Mouse (Mus musculus) embryonic facial prominence, embryonic 11.5 days (tissue): Measurements from ENCODE around the gene Magoh. TPM values are rescaled to one million over a fixed set of nuclear protein-coding genes. Genes with fewer than 3 reads are reported as not detected.

Experiments
- ATAC-seq: fragments of 200-750 bp; cut with Nextera tagmentation; replicated peaks from 2 replicates; pipeline ENCODE4 v1.8.0; 2017; ENCODE audit warnings: low read depth; ENCODE audit not compliant: insufficient number of reproducible peaks, low FRiP score, low TSS enrichment
- DNase-seq: peaks from one replicate; pipeline ENCODE4 v3.0.0-alpha.2; 2015; ENCODE audit warnings: low spot score
- H3K27ac ChIP-seq: fragments of 300-500 bp; sonication (generic); replicated peaks from 2 replicates; pipeline ENCODE4 v1.5.1; 2014; ENCODE audit warnings: mild to moderate bottlenecking, low read depth, low read length, control low read depth
- H3K27me3 ChIP-seq: fragments of 300-500 bp; sonication (generic); 2 replicates; pipeline ENCODE4 v1.6.1; 2014; ENCODE audit warnings: mild to moderate bottlenecking, low read length, moderate library complexity, mixed read lengths; ENCODE audit not compliant: control insufficient read depth, insufficient read depth
- H3K36me3 ChIP-seq: fragments of 300-500 bp; sonication (generic); replicated peaks from 2 replicates; pipeline ENCODE4 v1.6.1; 2014; ENCODE audit warnings: low read depth, mild to moderate bottlenecking, low read length, moderate library complexity, mixed read lengths; ENCODE audit not compliant: control insufficient read depth, insufficient read depth
- H3K4me1 ChIP-seq: fragments of 300-500 bp; sonication (generic); 2 replicates; pipeline ENCODE4 v1.6.1; 2014; ENCODE audit warnings: low read length, mixed read lengths; ENCODE audit not compliant: control insufficient read depth, insufficient read depth
- H3K4me2 ChIP-seq: fragments of 300-500 bp; sonication (generic); 2 replicates; pipeline ENCODE4 v1.6.1; 2014; ENCODE audit warnings: low read depth, mild to moderate bottlenecking, control low read depth, low read length, moderate library complexity
- H3K4me3 ChIP-seq: fragments of 300-500 bp; sonication (generic); 2 replicates; pipeline ENCODE4 v1.5.1; 2014; ENCODE audit warnings: low read depth, low read length, control low read depth
- H3K9ac ChIP-seq: fragments of 300-500 bp; sonication (generic); replicated peaks from 2 replicates; pipeline ENCODE4 v1.6.1; 2014; ENCODE audit warnings: mild to moderate bottlenecking, control low read depth, low read length
- H3K9me3 ChIP-seq: fragments of 300-500 bp; sonication (generic); replicated peaks from 2 replicates; pipeline ENCODE4 v1.6.1; 2016; ENCODE audit warnings: mild to moderate bottlenecking, low read length, inconsistent platforms, mixed read lengths; ENCODE audit not compliant: control insufficient read depth
- WGBS: fragments of 180-500 bp; shearing (Covaris S2); extraction: QIAGEN DNeasy Blood & Tissue Kit; methylation state at CpG from one replicate; pipeline ENCODE4 v1.1.7; 2014; 5-methylcytosine and 5-hydroxymethylcytosine counted together
- polyA plus RNA-seq: library from polyadenylated mRNA; unstranded; fragments of >200 nt; fragmentation: Nextera tagmentation; extraction: Ambion mirVana; gene quantifications from 2 replicates; pipeline ENCODE4 v1.2.1, GENCODE M21; 2014

Gene Magoh
- polyA plus RNA-seq, 1 experiment from 2014 or later = 292 TPM

DNA sequence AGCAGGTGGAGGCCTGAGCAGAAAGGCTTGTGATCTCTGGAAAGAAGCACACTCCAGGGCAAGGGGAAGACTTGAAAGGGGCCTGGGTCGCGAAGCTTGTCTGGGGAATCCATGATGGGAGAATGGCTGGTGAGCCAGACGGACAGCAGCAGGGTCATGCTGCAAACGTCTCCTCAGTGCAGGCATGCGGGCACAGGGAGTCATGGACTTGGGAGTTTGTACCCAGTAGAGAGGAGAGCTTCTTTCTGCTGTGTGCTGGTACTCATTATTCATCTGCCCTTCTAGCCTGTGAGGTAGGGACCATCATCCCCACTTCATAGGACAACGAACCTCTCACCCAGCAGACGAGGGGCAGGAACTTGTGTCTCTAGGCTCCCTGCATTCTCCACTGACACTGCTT is 25.7 kb upstream of the Magoh start:
- Histone ChIP-seq H3K27me3 (no peaks in the 10 kb centered on the region), H3K4me3 (no peak overlapping the region), H3K9ac (no peak overlapping the region), H3K4me2 (no peak overlapping the region), H3K9me3 (no peaks in the 10 kb centered on the region), H3K27ac (no peak overlapping the region), H3K36me3 (no peaks in the 10 kb centered on the region), H3K4me1 (no peaks in the 10 kb centered on the region)
- DNase-seq (no peak), ATAC-seq (no peak)
- WGBS = 90% methylated on average over 7 of the region's 7 CpGs

DNA sequence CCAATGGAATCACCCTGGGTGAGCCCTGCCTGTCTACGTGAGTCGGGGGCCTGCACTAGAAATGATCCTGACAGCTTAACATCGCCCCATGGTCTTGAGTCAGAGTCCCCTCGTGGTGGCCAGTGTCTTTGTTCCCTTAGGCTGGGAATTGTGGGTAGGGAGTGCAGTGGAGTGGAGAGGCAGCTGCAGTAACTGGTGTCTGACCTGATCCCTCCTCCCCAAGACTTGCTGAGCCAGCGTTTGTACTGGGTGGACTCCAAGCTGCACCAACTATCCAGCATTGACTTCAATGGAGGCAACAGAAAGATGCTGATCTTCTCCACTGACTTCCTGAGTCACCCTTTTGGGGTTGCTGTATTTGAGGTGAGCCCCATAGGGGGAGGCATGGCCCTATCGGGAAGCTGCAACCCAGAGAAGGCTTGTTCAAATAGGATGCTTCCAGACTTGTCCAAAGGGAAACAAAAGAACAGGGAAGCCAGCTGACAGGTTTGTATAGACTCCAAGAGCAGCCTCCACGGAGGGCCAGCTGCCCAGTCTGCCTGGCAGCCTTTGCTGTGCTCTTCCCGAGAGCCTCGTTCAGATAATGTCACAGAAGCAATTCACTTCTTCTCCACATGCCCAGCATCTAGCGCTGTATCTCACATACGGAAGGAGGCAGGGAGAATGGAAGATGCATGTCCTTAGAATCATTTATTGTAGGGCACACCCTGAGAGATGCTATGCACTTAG is 22.4 kb upstream of the Magoh start:
- WGBS = 76% methylated on average over 11 of the region's 11 CpGs
- no peak for ATAC-seq
- H3K36me3 ChIP-seq = no peaks in the 10 kb centered on the region

DNA sequence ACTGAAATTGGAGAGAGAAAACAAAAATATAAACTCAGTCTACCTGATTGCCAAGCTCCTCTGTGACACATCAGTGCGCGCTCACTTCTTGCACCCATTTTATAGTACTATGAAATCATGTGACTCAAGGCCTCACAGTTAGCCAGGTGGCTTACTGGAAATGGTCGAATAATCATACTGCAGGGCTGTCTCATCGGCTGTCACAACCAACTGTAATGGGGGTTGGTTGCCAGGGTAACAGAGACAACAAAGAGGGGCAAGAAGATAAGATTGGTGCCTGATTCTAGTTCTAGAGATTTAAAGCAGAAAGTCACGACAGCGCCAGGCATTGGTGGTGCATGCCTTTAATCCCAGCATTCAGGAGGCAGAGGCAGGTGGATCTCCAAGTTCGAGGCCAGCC is 20.6 kb upstream of the Magoh start:
- Histone ChIP-seq H3K4me3 (no peak overlapping the region), H3K36me3 (no peaks in the 10 kb centered on the region), H3K4me2 (no peak overlapping the region), H3K9ac (no peak overlapping the region), H3K4me1 (no peaks in the 10 kb centered on the region), H3K27me3 (no peaks in the 10 kb centered on the region), H3K9me3 (no peaks in the 10 kb centered on the region), H3K27ac (no peak overlapping the region)
- WGBS = 93% methylated on average over 7 of the region's 7 CpGs
- no peak for ATAC-seq
- no peak for DNase-seq

More for the DNA sequence above, 22.4 kb upstream of the Magoh start:
- DNase-seq = no peak
- no peaks in the 10 kb centered on the region for H3K27me3 ChIP-seq
- H3K9me3 ChIP-seq = no peaks in the 10 kb centered on the region
- no peak overlapping the region for H3K27ac ChIP-seq
- no peaks in the 10 kb centered on the region for H3K4me1 ChIP-seq
- no peak overlapping the region for H3K4me2 ChIP-seq
- no peak overlapping the region for H3K4me3 ChIP-seq
- H3K9ac ChIP-seq = no peak overlapping the region

DNA sequence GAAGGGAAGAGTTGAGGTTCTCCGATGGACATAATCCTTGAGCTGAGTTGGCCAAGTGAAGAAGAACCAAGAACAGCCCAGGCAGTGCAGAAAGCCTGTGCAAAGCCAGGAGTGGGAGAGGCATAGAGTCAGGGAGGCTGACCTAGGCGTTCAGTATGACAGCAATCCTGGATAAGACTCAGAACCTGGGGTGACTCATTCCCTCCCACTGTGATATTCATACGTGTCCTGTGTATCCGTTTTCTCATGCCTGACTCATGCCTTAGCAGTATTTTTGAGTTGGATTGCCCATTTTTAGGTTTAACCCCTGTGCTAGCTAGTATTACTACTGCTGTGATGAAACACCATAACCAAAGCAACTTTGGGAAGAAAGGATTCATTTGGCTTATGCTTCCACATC is 14.7 kb upstream of the Magoh start:
- no peaks in the 10 kb centered on the region for H3K36me3 ChIP-seq
- 86% methylated on average over 4 of the region's 4 CpGs for WGBS

DNA sequence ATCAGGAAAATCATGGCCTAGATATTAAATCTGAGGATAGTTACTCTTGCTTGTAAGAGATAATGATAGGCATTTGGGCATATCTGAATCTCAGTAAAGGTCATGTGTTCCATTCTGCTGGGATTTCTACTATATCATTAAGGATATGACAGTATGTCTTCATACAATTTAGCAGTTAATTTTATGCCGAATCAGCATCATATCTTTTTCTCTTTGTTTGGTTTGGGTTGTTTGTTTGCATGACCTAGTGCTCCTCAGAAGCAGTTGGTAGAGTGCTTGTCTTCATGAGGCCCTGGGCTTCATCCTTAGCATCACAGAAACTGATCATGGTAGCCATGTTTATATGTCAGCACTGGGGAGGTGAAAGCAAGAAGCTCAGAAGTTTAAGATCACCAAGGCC is 2.1 kb downstream of the Magoh start:
- Histone ChIP-seq H3K4me3 (no peak overlapping the region), H3K36me3 (no peaks in the 10 kb centered on the region; the same call in none of the 2 replicates), H3K27me3 (no peaks in the 10 kb centered on the region), H3K27ac (no peak overlapping the region), H3K4me2 (no peak overlapping the region), H3K4me1 (no peaks in the 10 kb centered on the region), H3K9me3 (no peaks in the 10 kb centered on the region), H3K9ac (no peak overlapping the region)
- DNase-seq (no peak), ATAC-seq (no peak)
- 97% methylated on average over 1 of the region's 1 CpGs for WGBS

More for the DNA sequence above, 14.7 kb upstream of the Magoh start:
- no peak overlapping the region for H3K4me2 ChIP-seq
- no peaks in the 10 kb centered on the region for H3K4me1 ChIP-seq
- no peak overlapping the region for H3K9ac ChIP-seq
- no peaks in the 10 kb centered on the region for H3K27me3 ChIP-seq
- no peaks in the 10 kb centered on the region for H3K9me3 ChIP-seq
- H3K27ac ChIP-seq = no peak overlapping the region
- ATAC-seq = no peak
- no peak for DNase-seq
- H3K4me3 ChIP-seq = no peak overlapping the region

DNA sequence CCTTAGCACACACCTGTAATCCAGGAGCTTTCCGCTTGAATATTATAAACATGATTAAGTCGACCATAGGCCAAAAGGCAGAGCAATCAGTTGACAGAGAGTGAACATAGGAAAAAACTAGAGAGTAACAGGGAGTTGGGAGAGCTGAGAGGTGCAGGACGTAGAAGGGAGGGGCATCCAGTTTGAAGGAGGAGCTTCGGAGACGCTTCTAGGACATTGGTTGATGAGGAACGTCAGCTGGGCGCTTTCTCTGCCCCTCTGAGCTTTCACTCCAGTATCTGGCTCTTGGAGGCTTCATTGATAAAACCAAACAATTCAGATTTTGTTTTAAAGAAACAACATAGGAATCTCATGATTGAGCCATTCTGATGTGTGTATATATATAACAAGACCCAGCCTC is 6.8 kb downstream of the Magoh start:
- Histone ChIP-seq H3K27ac (no peak overlapping the region), H3K9me3 (no peaks in the 10 kb centered on the region), H3K4me1 (no peaks in the 10 kb centered on the region), H3K36me3 (no peaks in the 10 kb centered on the region; the same call in none of the 2 replicates), H3K4me3 (no peak overlapping the region), H3K27me3 (no peaks in the 10 kb centered on the region), H3K9ac (no peak overlapping the region), H3K4me2 (no peak overlapping the region)
- 83% methylated on average over 7 of the region's 7 CpGs for WGBS
- DNase-seq (no peak), ATAC-seq (no peak)

DNA sequence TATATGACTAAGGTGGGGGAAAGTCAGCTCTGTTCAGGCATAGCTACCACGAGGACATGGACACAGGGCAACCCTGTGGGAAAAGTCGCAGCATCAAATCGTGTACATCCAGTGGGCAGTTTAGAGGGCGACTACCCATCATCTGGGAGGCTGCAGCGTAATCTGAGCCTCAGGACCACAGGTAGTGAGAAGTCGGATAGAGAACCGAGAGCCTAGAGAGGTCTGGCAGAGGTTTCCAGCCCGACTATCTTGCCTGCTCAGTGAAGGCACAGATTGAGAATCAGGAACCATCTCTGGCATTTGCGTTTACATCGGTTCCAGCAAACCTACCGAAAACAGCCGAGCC is 9.8 kb downstream of the Magoh start:
- ATAC-seq (peak; percentile 29), DNase-seq (no peak)
- no peaks in the 10 kb centered on the region for H3K27me3 ChIP-seq
- 1% methylated on average over 12 of the region's 12 CpGs for WGBS
- H3K4me2 ChIP-seq = peak overlapping the region; percentile 61
- H3K36me3 ChIP-seq = no peaks in the 10 kb centered on the region; the same call in none of the 2 replicates
- no peak overlapping the region for H3K27ac ChIP-seq
- H3K9ac ChIP-seq = peak overlapping the region; percentile 66
- no peaks in the 10 kb centered on the region for H3K4me1 ChIP-seq
- H3K4me3 ChIP-seq = peak overlapping the region; percentile 60
- H3K9me3 ChIP-seq = no peaks in the 10 kb centered on the region

DNA sequence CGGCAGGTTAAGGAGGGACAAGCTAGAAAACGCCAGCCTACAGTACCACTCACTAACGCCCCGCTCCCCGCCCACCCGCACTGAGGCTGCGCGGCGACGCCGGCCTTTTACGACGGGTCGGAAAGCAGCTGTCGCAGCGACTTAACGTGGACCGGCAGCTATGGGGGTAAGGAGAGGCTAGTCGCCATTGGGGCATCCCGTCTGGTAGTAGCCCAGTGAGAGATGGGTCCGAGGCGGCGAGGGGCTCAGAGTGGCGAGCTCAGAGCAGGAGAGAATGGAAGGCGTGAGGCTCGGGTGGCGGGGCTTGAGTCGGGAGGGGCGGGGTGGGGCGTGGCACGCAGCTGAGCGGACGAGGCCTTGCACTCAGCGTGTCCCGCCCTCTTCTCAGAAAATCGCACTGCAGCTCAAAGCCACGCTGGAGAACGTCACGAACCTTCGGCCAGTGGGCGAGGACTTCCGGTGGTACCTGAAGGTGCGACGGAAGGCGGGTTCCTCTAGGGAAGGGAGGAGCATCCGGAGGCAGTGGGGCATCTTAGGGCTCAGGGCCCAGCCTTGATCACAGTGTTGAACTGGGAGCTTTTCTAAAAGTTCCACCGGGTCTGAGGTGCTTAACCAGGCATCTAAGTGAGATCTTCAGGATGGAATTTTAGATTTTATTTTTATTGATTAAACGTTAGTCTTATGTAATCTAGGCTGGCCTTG is 10.3 kb downstream of the Magoh start, which contains the start of gene 0610037L13Rik:
Gene 0610037L13Rik, plus strand, starts transcription at position 83 of the 702 bp plus-strand sequence.
- DNase-seq (peak; percentile 97), ATAC-seq (peak; percentile 94)
- Histone ChIP-seq H3K4me2 (peak within 1 kb of the TSS; percentile 61), H3K4me3 (peak within 1 kb of the TSS; percentile 60), H3K27me3 (no peaks in the 10 kb centered on the region), H3K27ac (peak within 1 kb of the TSS; percentile 61; the same call in 1 of the 2 replicates), H3K9me3 (no peaks in the 10 kb centered on the region), H3K36me3 (no peaks in the 10 kb centered on the region; the same call in 1 of the 2 replicates), H3K4me1 (no peaks in the 10 kb centered on the region), H3K9ac (peak within 1 kb of the TSS; percentile 66)
- 0% methylated on average over 48 of the region's 48 CpGs for WGBS
